8 mouse cellular contexts compared by ENCODE assay signal in genomic region chr6:50596301-50597211, GRCm38 (mm10). TPM values are rescaled to one million over a fixed set of nuclear protein-coding genes. Genes with fewer than 3 reads are reported as not detected.
A peak's percentile ranks its signal among the peaks of the same experiment; 100 is the strongest.
DNase-seq lines count a peak whose midpoint lies in the region; ATAC-seq and TF ChIP-seq lines count a peak whose summit lies in the region.

Gene 4921507P07Rik, minus strand, starts transcription at chr6:50596632.

- peak within 1 kb of the TSS; percentile 61 for H3K4me3 ChIP-seq in cortical plate, adult 2 months (ENCODE audit: insufficient read depth, low read length)
- peak within 1 kb of the TSS; percentile 84 for H3K4me3 ChIP-seq in gastrocnemius, adult 2 months
- peak within 1 kb of the TSS; percentile 52 for H3K4me3 ChIP-seq in hindbrain, postnatal 0 days (ENCODE audit: low read length)

- H3K36me3 ChIP-seq in hindbrain, postnatal 0 days (ENCODE audit: insufficient read depth, low read length) = no peaks in the 10 kb centered on the region

- 0 out of 2 replicates have a peak, but pooled peaks have one; percentile 49 for TF ChIP-seq CTCF in cortical plate, adult 2 months (IDR thresholded peaks at IDR 0.05; ENCODE audit: extremely low read depth, insufficient read depth, low read length)
- peak; percentile 79 for TF ChIP-seq CTCF in gastrocnemius, adult 2 months (IDR thresholded peaks at IDR 0.05)
- peak; percentile 87 for TF ChIP-seq CTCF in hindbrain, postnatal 0 days (IDR thresholded peaks at IDR 0.05; ENCODE audit: low read depth)

- no peaks in the 10 kb centered on the region for H3K4me1 ChIP-seq in cortical plate, adult 2 months (ENCODE audit: control insufficient read depth, insufficient read depth, low read length)
- H3K4me1 ChIP-seq in hindbrain, postnatal 0 days (ENCODE audit: insufficient read depth, low read length) = peaks cover 3% of the 10 kb centered on the region; the same call in 1 of the 2 replicates

- no peak; the same call in 1 of the 2 replicates for TF ChIP-seq POLR2A in cortical plate, adult 2 months (IDR thresholded peaks at IDR 0.05; ENCODE audit: extremely low read depth, insufficient read depth, low read length)

- peak; percentile 74 for DNase-seq in adipocyte (ENCODE audit: low spot score)
- peak; percentile 98 for DNase-seq in gastrocnemius, adult 2 months
- DNase-seq in hindbrain, postnatal 0 days (ENCODE audit: low spot score) = peak; percentile 95
- DNase-seq in left cerebral cortex, adult 18-20 months (ENCODE audit: low spot score in 2 of 2) = peak; percentile 89 to 90
- DNase-seq in lung, postnatal 4 days = peak; percentile 97
- DNase-seq in retina, postnatal 7 days (ENCODE audit: low read depth, low spot score) = peak; percentile 84
- DNase-seq in urinary bladder, adult 18-20 months (ENCODE audit: low spot score in 2 of 2) = peak; percentile 92 to 94

- H3K27ac ChIP-seq in cortical plate, adult 2 months (ENCODE audit: insufficient read depth, low read length) = no peak within 1 kb of the TSS
- peak within 1 kb of the TSS; percentile 87 for H3K27ac ChIP-seq in gastrocnemius, adult 2 months
- H3K27ac ChIP-seq in hindbrain, postnatal 0 days = peak within 1 kb of the TSS; percentile 65

- peak within 1 kb of the TSS; percentile 81 for H3K4me2 ChIP-seq in hindbrain, postnatal 0 days (ENCODE audit: low read depth, low read length)

- WGBS in hindbrain, postnatal 0 days = under 1% methylated on average over 60 of the region's 62 CpGs

- no peaks in the 10 kb centered on the region for H3K9me3 ChIP-seq in hindbrain, postnatal 0 days (ENCODE audit: low read length)

- H3K27me3 ChIP-seq in hindbrain, postnatal 0 days (ENCODE audit: insufficient read depth, low read length) = no peaks in the 10 kb centered on the region

- intact Hi-C loops in gastrocnemius, adult 2 months (cut with DNase I) = no loop called here

- peak within 1 kb of the TSS; percentile 71 for H3K9ac ChIP-seq in hindbrain, postnatal 0 days (replicated peaks; ENCODE audit: low read length)

- peak; percentile 97 for ATAC-seq in hindbrain, postnatal 0 days

RNA-seq across cellular contexts. Expression of gene 4921507P07Rik, which starts in this region (rescaled TPM):
- 0.85 and 0.90 TPM in 2 replicates for polyA plus RNA-seq in cortical plate, adult 2 months (2012; rRNA removed)
- total RNA-seq in gastrocnemius, adult 2 months (2021) = under 1 TPM; 0.31 to 0.69 TPM
- 2.0 and 3.1 TPM in 2 replicates for total RNA-seq in hindbrain, postnatal 0 days (2014; rRNA removed)
- 2.6 and 3.4 TPM in 2 replicates for polyA plus RNA-seq in hindbrain, postnatal 0 days (2015; fragmentation: Nextera tagmentation; extraction: Ambion mirVana)
- total RNA-seq in left cerebral cortex, adult 18-20 months (2021) = under 1 TPM; 0.26 to 0.59 TPM

Comparison
In these comparisons a context has a peak if more than half of its experiments do, and no peak if none do; other contexts are left out.
1. Peak in DNase-seq, H3K4me3 ChIP-seq and H3K27ac ChIP-seq in gastrocnemius, adult 2 months; RNA of the gene not detected or under 1 TPM.
2. Peak in DNase-seq in left cerebral cortex, adult 18-20 months; RNA of the gene not detected or under 1 TPM.